Mouse (Mus musculus) kidney, postnatal 25 days (tissue): ENCODE measurements at regions not wholly inside any gene's neighbourhood (a gene's known extent, or its start where the extent isn't known, plus 50 kb on each side); places are given as distances from the start of the nearest gene placed in this dataset.

Source experiments
- DNase-seq, 2 experiments: peaks; one replicate each; pipeline ENCODE4 v3.0.0; 2021; ENCODE audit warnings: mixed read lengths in 2 of 2

GRCm38 (mm10) chr10:70738686-70739085 is 82.9 kb upstream of the Phyhipl start:
- no peak for DNase-seq

DNA sequence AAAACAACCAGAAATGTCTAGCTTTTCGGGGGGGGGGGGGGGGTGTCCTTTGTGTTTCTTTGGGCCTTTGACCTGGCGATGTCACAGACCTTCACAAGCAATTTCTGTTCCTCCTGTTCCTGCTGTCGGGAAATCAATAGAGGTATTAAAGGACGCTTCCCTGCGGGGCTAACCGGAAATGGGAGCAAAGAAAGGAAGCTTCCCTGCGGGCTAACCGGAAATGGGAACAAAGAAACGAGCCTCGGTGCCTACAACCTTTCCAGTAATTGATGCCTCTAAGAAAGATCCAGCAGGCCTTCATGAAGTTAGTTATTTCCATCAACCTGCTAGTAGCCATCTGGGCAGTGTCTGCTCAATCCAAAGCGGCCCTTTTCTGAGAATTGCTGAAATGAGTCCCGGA is 78.2 kb upstream of the Phyhipl start:
- DNase-seq, result no peak

- no peak for DNase-seq
These were observed 77.7 kb upstream of the Phyhipl start for GRCm38 (mm10) chr10:70733478-70733877.

- no peak for DNase-seq
These were observed 69.3 kb upstream of the Phyhipl start for GRCm38 (mm10) chr10:70725091-70725490.

DNA sequence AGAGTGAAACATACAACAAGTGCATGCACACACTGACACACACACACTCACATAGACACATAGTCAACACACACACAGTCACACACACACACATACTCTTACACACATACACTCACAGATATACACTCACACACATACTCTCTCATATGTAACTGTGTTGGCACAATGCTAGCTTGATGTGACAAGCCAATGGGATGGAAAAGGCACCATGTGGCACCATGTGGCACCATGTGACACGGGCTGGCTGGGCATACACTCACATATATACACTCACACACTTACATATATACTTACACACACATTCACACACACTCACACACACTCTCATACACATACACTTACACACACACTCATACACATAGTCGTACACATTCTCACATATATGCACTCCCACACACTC is 67.0 kb upstream of the Phyhipl start:
- DNase-seq, result no peak

GRCm38 (mm10) chr10:70722381-70722780 is 66.6 kb upstream of the Phyhipl start:
- DNase-seq, result no peak

- no peak for DNase-seq
These were observed 61.7 kb upstream of the Phyhipl start for GRCm38 (mm10) chr10:70717464-70717863.

DNA sequence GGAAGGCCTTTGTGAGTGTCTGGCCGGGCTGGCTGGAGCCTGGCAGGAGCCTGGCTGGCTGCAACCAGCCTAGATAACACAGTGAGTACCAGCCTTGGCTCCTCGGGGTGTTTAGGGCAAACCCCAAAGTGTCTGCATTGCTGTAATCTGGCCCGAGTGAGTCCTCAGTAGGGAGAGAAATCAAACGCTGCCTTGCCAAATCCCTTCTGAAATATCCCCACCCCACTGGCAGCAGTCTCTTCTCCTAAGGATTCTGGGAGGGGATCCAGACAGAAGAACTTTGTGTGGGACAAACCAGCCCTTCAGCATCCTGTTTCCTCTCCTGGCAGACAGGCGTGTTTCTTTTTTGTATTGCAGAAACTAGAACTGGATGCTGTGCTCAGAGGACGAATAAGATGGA is 61.3 kb upstream of the Phyhipl start:
- DNase-seq, result peak in 1 of 2 experiments; percentile 6

- no peak for DNase-seq
These were observed 57.5 kb upstream of the Phyhipl start for GRCm38 (mm10) chr10:70713306-70713705.

- no peak for DNase-seq
These were observed 53.0 kb upstream of the Phyhipl start for GRCm38 (mm10) chr10:70708806-70709205.
